Mouse (Mus musculus): ENCODE results near the gene Sh3gl2.

- no peak for TF ChIP-seq CTCF (conservative IDR thresholded peaks at IDR 0.05 in 1 of 2, IDR thresholded peaks at IDR 0.05 in 1 of 2; ENCODE audit: low read depth in 2 of 2, low read length in 2 of 2)
- no peak for TF ChIP-seq HCFC1 (IDR thresholded peaks at IDR 0.05; ENCODE audit: low read depth, low read length)
- TF ChIP-seq EP300 (IDR thresholded peaks at IDR 0.05; ENCODE audit: low read length) = no peak
- no peak for TF ChIP-seq KAT2A (IDR thresholded peaks at IDR 0.05; ENCODE audit: insufficient replicate concordance, low read length)
- no peak for TF ChIP-seq ZC3H11A (IDR thresholded peaks at IDR 0.05; ENCODE audit: low read depth, low read length)
- no peak for TF ChIP-seq USF2 (conservative IDR thresholded peaks at IDR 0.05; ENCODE audit: low read depth, low read length)
- no peak for TF ChIP-seq POLR2AphosphoS2 (IDR thresholded peaks at IDR 0.05; ENCODE audit: low read depth, low read length)
Observed at GRCm38 (mm10) chr4:85629381-85629780, 424.5 kb downstream of the Sh3gl2 start.
